Mouse (Mus musculus) intestine, postnatal 0 days (tissue): ENCODE results near the gene Traf1. TPM values are rescaled to one million over a fixed set of nuclear protein-coding genes. Genes with fewer than 3 reads are reported as not detected.

ENCODE experiments used
- ATAC-seq: fragments of 200-750 bp; cut with Nextera tagmentation; 2 replicates; pipeline ENCODE4 v1.8.0; 2017; ENCODE audit warnings: mild to moderate bottlenecking, moderate TSS enrichment, moderate library complexity
- H3K27ac ChIP-seq: fragments of 300-500 bp; sonication (generic); 2 replicates; pipeline ENCODE4 v1.5.1; 2014; ENCODE audit warnings: mild to moderate bottlenecking, low read depth, low read length, moderate library complexity
- H3K27me3 ChIP-seq: fragments of 300-500 bp; sonication (generic); replicated peaks from 2 replicates; pipeline ENCODE4 v1.6.1; 2014; ENCODE audit warnings: low read length, mixed read lengths; ENCODE audit not compliant: control insufficient read depth, insufficient read depth
- H3K36me3 ChIP-seq: fragments of 300-500 bp; sonication (generic); 2 replicates; pipeline ENCODE4 v1.6.1; 2014; ENCODE audit warnings: mild to moderate bottlenecking, moderate library complexity; ENCODE audit not compliant: control insufficient read depth, insufficient read depth
- H3K4me1 ChIP-seq: fragments of 300-500 bp; sonication (generic); replicated peaks from 2 replicates; pipeline ENCODE4 v1.6.1; 2014; ENCODE audit warnings: antibody characterized with exemption, low read length, mixed read lengths; ENCODE audit not compliant: control insufficient read depth, insufficient read depth
- H3K4me2 ChIP-seq: fragments of 300-500 bp; sonication (generic); replicated peaks from 2 replicates; pipeline ENCODE4 v1.6.1; 2014; ENCODE audit warnings: low read depth, mild to moderate bottlenecking, moderate library complexity
- H3K4me3 ChIP-seq: fragments of 300-500 bp; sonication (generic); 2 replicates; pipeline ENCODE4 v1.5.1; 2014; ENCODE audit warnings: low read depth, low read length
- H3K9ac ChIP-seq: fragments of 300-500 bp; sonication (generic); 2 replicates; pipeline ENCODE4 v1.6.1; 2014; ENCODE audit warnings: mild to moderate bottlenecking, low read depth, low read length
- H3K9me3 ChIP-seq: fragments of 300-500 bp; sonication (generic); 2 replicates; pipeline ENCODE4 v1.6.1; 2016; ENCODE audit warnings: mixed run types; ENCODE audit not compliant: control insufficient read depth
- CTCF ChIP-seq: sonication (generic); IDR thresholded peaks from 2 replicates; pipeline ENCODE4 v1.5.1; 2016; ENCODE audit warnings: low read depth, mild to moderate bottlenecking, control low read depth, antibody characterized with exemption, moderate library complexity
- WGBS: fragments of 180-500 bp; shearing (Covaris S2); extraction: QIAGEN DNeasy Blood & Tissue Kit; methylation state at CpG from one replicate; pipeline ENCODE4 v1.1.7; 2014; 5-methylcytosine and 5-hydroxymethylcytosine counted together
- polyA plus RNA-seq: library from polyadenylated mRNA; unstranded; fragments of >200 nt; fragmentation: Nextera tagmentation; extraction: Ambion mirVana; gene quantifications from 2 replicates; pipeline ENCODE4 v1.2.1, GENCODE M21; 2015

Traf1 gene
- polyA plus RNA-seq, 1 experiment from 2014 or later = 1.1 TPM

DNA sequence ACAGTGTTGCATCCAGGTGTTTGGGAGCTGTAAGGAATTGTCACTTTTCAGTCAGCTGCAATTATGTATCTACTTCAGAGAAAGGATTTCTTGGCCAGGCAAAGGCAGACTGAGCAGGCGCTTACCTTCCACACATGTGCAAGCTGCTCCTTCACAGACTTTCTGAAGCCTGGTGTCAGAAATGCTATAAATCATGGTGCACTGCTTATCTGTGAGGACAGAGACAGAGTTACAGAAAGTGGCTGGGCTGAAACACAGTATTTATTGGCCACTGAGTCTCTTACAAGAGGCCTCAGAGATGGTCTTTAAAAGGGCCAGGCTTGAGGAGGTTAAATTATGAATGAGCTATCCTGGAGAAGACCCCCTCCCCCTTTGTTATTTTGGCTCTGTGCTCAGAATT, 28.2 kb upstream of the Traf1 start:
- H3K27ac ChIP-seq = no peak overlapping the region
- ATAC-seq = no peak
- H3K4me1 ChIP-seq = no peaks in the 10 kb centered on the region; the same call in 1 of the 2 replicates
- H3K4me2 ChIP-seq = no peak overlapping the region
- no peaks in the 10 kb centered on the region for H3K36me3 ChIP-seq
- 56% methylated on average over 1 of the region's 1 CpGs for WGBS
- H3K9ac ChIP-seq = no peak overlapping the region
- H3K9me3 ChIP-seq = no peaks in the 10 kb centered on the region
- H3K4me3 ChIP-seq = no peak overlapping the region
- no peak for TF ChIP-seq CTCF
- no peaks in the 10 kb centered on the region for H3K27me3 ChIP-seq

GRCm38 (mm10) chr2:34987595-34987994, 26.0 kb upstream of the Traf1 start:
- H3K9ac ChIP-seq = no peak overlapping the region
- no peak for ATAC-seq
- no peak overlapping the region for H3K27ac ChIP-seq
- no peak for TF ChIP-seq CTCF
- WGBS = 27% methylated on average over 1 of the region's 1 CpGs
- H3K27me3 ChIP-seq = no peaks in the 10 kb centered on the region
- no peak overlapping the region for H3K4me2 ChIP-seq
- H3K4me1 ChIP-seq = no peaks in the 10 kb centered on the region; the same call in 1 of the 2 replicates
- no peaks in the 10 kb centered on the region for H3K36me3 ChIP-seq
- H3K4me3 ChIP-seq = no peak overlapping the region
- no peaks in the 10 kb centered on the region for H3K9me3 ChIP-seq

GRCm38 (mm10) chr2:34984885-34985284, 23.3 kb upstream of the Traf1 start:
- Histone ChIP-seq H3K36me3 (no peaks in the 10 kb centered on the region), H3K4me2 (no peak overlapping the region), H3K4me1 (no peaks in the 10 kb centered on the region; the same call in none of the 2 replicates), H3K4me3 (no peak overlapping the region), H3K27ac (no peak overlapping the region), H3K9me3 (no peaks in the 10 kb centered on the region), H3K27me3 (no peaks in the 10 kb centered on the region), H3K9ac (no peak overlapping the region)
- no peak for ATAC-seq
- TF ChIP-seq CTCF = no peak
- WGBS = 77% methylated on average over 8 of the region's 8 CpGs

DNA sequence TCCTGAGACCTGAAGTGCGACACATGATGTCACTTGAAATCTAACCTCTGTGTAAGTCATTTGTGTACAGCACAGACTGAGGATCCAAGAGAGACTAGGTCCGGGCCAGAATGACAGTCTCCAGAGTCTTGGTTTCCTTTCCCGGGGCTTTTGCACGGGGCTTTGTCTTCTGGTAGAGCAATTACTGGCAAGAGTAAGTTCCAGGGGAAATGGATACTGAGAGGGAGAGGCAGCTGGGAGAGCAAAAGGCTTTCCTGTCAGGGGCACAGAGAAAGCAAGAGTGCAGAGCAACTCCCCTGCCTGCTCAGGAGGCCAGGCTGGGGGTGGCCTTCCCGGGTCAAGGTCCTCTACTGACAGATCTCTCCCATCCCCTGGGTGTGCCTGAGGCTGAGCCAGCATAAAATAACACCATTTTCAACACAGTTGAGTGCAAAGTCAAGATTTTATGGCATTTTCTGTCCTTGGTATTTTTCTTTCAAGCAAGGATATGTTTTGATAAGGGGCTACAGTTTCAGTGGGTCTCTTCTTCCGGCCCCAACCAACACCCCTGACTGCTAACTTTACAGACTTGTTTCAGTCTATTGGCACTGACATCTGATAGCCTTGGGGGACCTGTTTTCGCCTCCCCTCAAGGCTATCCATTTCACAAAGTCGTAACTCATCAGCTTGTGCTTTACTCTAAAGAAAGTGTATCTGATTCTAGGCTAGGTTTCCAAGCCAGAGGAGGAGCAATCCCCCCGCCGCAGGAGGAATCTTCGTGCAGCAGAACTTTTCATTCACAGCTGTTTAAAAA, 21.5 kb upstream of the Traf1 start:
- peak; percentile 96 for ATAC-seq
- Histone ChIP-seq H3K27me3 (no peaks in the 10 kb centered on the region), H3K4me2 (peak overlapping the region; percentile 10; the same call in 1 of the 2 replicates), H3K4me3 (no peak overlapping the region), H3K27ac (peak overlapping the region; percentile 90), H3K9ac (0 out of 2 replicates have a peak overlapping the region, but pooled peaks have one; percentile 18), H3K9me3 (no peaks in the 10 kb centered on the region), H3K36me3 (no peaks in the 10 kb centered on the region), H3K4me1 (peaks cover 2% of the 10 kb centered on the region; the same call in 1 of the 2 replicates)
- WGBS = 22% methylated on average over 11 of the region's 11 CpGs
- no peak for TF ChIP-seq CTCF

DNA sequence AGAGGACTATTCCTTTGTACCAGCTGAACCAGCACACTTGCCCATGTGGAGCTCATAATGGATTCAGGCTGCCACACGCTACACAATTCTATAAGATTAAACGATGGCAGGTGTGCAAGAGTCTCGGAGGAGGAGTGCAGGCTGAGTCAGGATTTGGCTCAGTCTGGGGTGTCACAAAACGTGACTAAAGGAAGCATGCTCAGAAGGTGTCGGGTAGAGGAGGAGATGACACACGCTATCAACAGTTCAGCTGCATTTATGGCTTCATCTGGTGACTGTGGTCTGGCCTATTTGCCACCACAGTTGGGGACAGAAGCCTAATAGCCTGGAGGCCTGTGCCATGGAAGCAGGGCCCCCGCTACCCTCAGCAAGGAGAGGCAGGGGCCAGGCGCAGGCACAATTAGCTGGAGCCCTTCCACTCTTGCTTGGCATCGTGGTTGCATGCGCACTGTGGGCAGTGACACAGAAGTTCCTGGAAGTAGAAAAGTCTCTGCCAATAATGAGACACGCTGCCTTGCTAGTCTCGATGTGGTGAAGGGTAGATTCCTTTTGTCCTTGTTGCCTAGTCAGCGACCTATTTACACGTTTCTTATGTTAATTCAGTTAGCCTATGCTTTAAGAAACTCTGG, 20.6 kb upstream of the Traf1 start:
- H3K4me2 ChIP-seq = no peak overlapping the region
- H3K27ac ChIP-seq = peak overlapping the region; percentile 90
- no peaks in the 10 kb centered on the region for H3K27me3 ChIP-seq
- peaks cover 2% of the 10 kb centered on the region; the same call in 1 of the 2 replicates for H3K4me1 ChIP-seq
- ATAC-seq = no peak
- 59% methylated on average over 14 of the region's 14 CpGs for WGBS
- no peaks in the 10 kb centered on the region for H3K36me3 ChIP-seq
- H3K9ac ChIP-seq = no peak overlapping the region
- H3K9me3 ChIP-seq = no peaks in the 10 kb centered on the region
- no peak for TF ChIP-seq CTCF
- H3K4me3 ChIP-seq = no peak overlapping the region

DNA sequence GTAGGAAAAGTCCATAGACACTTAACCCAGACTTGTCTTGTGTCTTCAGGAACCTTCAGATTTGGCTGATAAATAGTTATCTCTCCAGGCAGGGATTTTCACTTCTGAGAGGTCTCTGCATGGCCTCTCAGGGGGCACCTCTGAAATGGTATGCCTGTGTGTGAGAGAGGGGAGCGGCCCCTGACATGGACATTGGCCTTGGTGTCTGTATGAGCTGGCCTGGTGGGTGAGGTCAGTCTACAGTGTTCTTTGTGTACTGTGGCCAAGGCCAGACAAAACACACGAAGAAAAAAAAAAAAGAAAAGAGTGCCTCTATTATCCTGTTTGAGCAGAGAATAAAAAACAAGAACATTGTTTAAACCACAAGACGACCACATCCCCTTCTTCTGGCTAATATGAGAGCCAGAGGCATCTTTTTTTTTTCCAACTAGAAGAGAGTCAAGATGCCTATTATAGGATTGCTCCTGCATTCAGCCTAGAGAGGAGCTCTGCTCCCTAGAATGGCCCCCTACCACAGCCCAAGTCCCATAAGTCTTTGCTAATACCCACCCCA, 18.0 kb upstream of the Traf1 start:
- Histone ChIP-seq H3K4me3 (no peak overlapping the region), H3K4me2 (no peak overlapping the region), H3K9ac (no peak overlapping the region), H3K27ac (no peak overlapping the region), H3K9me3 (no peaks in the 10 kb centered on the region), H3K36me3 (no peaks in the 10 kb centered on the region), H3K27me3 (no peaks in the 10 kb centered on the region), H3K4me1 (peaks cover 2% of the 10 kb centered on the region; the same call in 1 of the 2 replicates)
- no peak for TF ChIP-seq CTCF
- WGBS = 43% methylated on average over 3 of the region's 3 CpGs
- ATAC-seq = no peak
